Mouse (Mus musculus): ENCODE data around the gene Ppp2r5e.

GRCm38 (mm10) chr12:75428719-75429118 is 167.3 kb downstream of the Ppp2r5e start:
- TF ChIP-seq CTCF (IDR thresholded peaks at IDR 0.05; ENCODE audit: low read depth) (no peak), EP300 (IDR thresholded peaks at IDR 0.05; ENCODE audit: low read depth) (no peak)
